Mouse (Mus musculus) lung, postnatal 0 days (tissue): Measurements from ENCODE around the gene Xpc. TPM values are rescaled to one million over a fixed set of nuclear protein-coding genes. Genes with fewer than 3 reads are reported as not detected.
A peak's percentile ranks its signal among the peaks of the same experiment; 100 is the strongest.

Experiments used
- ATAC-seq: fragments of 200-750 bp; cut with Nextera tagmentation; 2 replicates; pipeline ENCODE4 v1.8.0; 2017; ENCODE audit warnings: moderate library complexity
- DNase-seq: peaks from one replicate; pipeline ENCODE4 v3.0.0-alpha.2; 2016; ENCODE audit warnings: low spot score
- H3K27ac ChIP-seq: fragments of 300-500 bp; sonication (generic); 2 replicates; pipeline ENCODE4 v1.5.1; 2014; ENCODE audit warnings: antibody characterized with exemption, mild to moderate bottlenecking, low read length, mixed read lengths
- H3K27me3 ChIP-seq: fragments of 300-500 bp; sonication (generic); replicated peaks from 2 replicates; pipeline ENCODE4 v1.6.1; 2014; ENCODE audit warnings: low read length, mixed read lengths; ENCODE audit not compliant: insufficient read depth
- H3K36me3 ChIP-seq: fragments of 300-500 bp; sonication (generic); 2 replicates; pipeline ENCODE4 v1.6.1; 2014; ENCODE audit warnings: low read length, mixed read lengths; ENCODE audit not compliant: insufficient read depth
- H3K4me1 ChIP-seq: fragments of 300-500 bp; sonication (generic); 2 replicates; pipeline ENCODE4 v1.6.1; 2014; ENCODE audit warnings: antibody characterized with exemption, low read depth, low read length, mixed read lengths; ENCODE audit not compliant: insufficient read depth
- H3K4me2 ChIP-seq: fragments of 300-500 bp; sonication (generic); replicated peaks from 2 replicates; pipeline ENCODE4 v1.6.1; 2014; ENCODE audit warnings: low read depth, mild to moderate bottlenecking, low read length, moderate library complexity, mixed read lengths
- H3K4me3 ChIP-seq: fragments of 300-500 bp; sonication (generic); 2 replicates; pipeline ENCODE4 v1.5.1; 2014; ENCODE audit warnings: low read depth, low read length
- H3K9ac ChIP-seq: fragments of 300-500 bp; sonication (generic); replicated peaks from 2 replicates; pipeline ENCODE4 v1.6.1; 2014; ENCODE audit warnings: low read depth, mild to moderate bottlenecking
- H3K9me3 ChIP-seq: fragments of 300-500 bp; sonication (generic); 2 replicates; pipeline ENCODE4 v1.6.1; 2016; ENCODE audit warnings: low read length, mixed read lengths
- CTCF ChIP-seq: IDR thresholded peaks from 2 replicates; pipeline ENCODE4 v1.5.1; 2016; ENCODE audit warnings: antibody characterized with exemption, mild to moderate bottlenecking
- EP300 ChIP-seq: IDR thresholded peaks from 2 replicates; pipeline ENCODE4 v1.6.1; 2016; ENCODE audit warnings: antibody characterized with exemption, mild to moderate bottlenecking, control low read depth
- WGBS: fragments of 180-500 bp; shearing (Covaris S2); extraction: QIAGEN DNeasy Blood & Tissue Kit; methylation state at CpG from one replicate; pipeline ENCODE4 v1.1.7; 2014; 5-methylcytosine and 5-hydroxymethylcytosine counted together
- polyA plus RNA-seq: library from polyadenylated mRNA; unstranded; fragments of >200 nt; fragmentation: Nextera tagmentation; extraction: Ambion mirVana; gene quantifications from 2 replicates; pipeline ENCODE4 v1.2.1, GENCODE M21; 2015

The Xpc gene
- polyA plus RNA-seq, 1 experiment from 2014 or later: 18.5 TPM

- Histone ChIP-seq H3K4me3 (no peak overlapping the region), H3K4me2 (no peak overlapping the region), H3K9ac (no peak overlapping the region), H3K36me3 (no peaks in the 10 kb centered on the region; the same call in 1 of the 2 replicates), H3K4me1 (no peaks in the 10 kb centered on the region), H3K9me3 (no peaks in the 10 kb centered on the region), H3K27me3 (no peaks in the 10 kb centered on the region), H3K27ac (no peak overlapping the region)
- DNase-seq (peak; percentile 20), ATAC-seq (no peak)
- no peak for TF ChIP-seq CTCF
- no peak for TF ChIP-seq EP300
- 71% methylated on average over 1 of the region's 1 CpGs for WGBS
These were observed 56.2 kb downstream of the Xpc start for GRCm38 (mm10) chr6:91459471-91459870.

DNA sequence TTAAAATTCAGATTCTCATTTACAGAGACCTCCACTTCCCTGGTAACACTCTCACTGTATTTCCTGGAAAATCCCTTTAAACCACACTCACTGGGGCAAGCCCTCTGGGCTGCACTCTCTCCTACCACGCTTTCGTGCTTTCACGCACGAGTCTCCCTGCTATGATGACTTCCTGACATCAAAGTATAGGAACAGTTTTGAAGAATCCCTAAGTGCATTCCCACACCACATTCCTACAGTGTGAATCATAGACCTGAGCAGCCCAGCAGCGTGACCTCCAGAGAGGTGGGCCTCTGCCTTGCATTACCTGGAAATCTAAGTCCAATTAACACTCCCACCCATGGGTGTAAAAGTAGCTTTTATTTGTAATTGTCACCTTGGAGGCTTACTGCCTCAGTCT lies 61.1 kb downstream of the Xpc start:
- Histone ChIP-seq H3K9me3 (no peaks in the 10 kb centered on the region), H3K4me2 (no peak overlapping the region), H3K27me3 (no peaks in the 10 kb centered on the region), H3K4me3 (no peak overlapping the region), H3K36me3 (no peaks in the 10 kb centered on the region), H3K27ac (no peak overlapping the region), H3K4me1 (no peaks in the 10 kb centered on the region), H3K9ac (no peak overlapping the region)
- DNase-seq (no peak), ATAC-seq (peak; percentile 38; the same call in 1 of the 2 replicates)
- no peak for TF ChIP-seq EP300
- no peak for TF ChIP-seq CTCF
- WGBS: 11% methylated on average over 5 of the region's 5 CpGs

DNA sequence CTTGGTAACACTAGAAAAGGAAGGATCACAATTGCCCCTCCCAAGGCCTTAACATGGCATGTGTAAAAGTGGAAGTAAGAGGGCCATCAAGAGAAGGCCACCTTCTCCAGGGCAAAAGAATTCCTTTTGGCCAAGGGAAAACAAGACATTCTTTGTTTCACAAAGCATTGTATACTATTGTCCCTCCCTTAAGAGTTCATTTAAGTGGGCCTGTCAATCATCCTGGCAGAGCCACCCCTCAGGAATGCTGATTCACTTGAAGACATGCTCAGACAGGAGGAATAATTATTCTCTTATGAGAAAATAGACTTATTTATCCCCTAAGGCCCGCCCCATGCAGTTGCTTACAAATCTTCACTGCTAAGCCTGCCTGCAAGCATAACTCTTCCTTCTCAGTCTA lies 63.6 kb downstream of the Xpc start:
- 38% methylated on average over 1 of the region's 1 CpGs for WGBS
- H3K9me3 ChIP-seq: no peaks in the 10 kb centered on the region
- no peaks in the 10 kb centered on the region for H3K36me3 ChIP-seq
- H3K27me3 ChIP-seq: no peaks in the 10 kb centered on the region
- TF ChIP-seq EP300 (no peak), CTCF (no peak)
- H3K4me2 ChIP-seq: no peak overlapping the region
- ATAC-seq (no peak), DNase-seq (no peak)
- H3K9ac ChIP-seq: no peak overlapping the region
- H3K4me1 ChIP-seq: no peaks in the 10 kb centered on the region
- H3K4me3 ChIP-seq: no peak overlapping the region
- H3K27ac ChIP-seq: no peak overlapping the region

DNA sequence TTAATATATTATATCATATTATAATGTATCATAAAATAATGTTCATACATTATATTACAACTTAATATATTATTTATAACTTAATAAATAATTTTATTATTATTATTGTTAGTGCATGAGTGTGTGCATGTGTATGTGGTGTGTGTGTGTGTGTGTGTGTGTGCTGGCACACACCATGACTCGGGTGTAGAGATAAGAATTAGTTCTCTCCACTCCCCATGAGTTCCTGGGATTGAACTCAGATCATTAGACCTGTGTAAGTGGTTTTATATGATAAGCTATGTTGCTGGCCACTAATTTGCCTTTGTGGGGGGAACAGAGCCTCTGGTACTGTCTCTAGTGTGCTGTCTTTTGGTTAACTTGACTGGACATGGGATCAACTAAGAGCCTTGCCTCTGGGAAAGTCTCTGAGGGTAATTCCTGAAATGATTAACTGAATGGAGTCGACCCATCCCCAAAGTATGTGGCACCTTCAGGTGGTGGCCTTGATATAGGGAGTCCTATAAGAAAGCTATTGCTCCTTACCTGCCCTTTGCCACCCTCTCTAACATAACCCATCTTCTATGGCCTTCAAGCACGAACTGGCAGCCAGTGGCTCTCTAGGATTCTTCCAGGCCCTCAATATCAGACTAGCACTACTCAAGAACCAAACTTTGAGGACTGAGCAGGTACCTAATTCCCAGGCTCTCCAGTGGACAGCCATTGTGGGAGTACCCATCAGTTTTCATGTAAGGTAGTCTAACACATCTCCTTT lies 66.0 kb downstream of the Xpc start:
- ATAC-seq: no peak

GRCm38 (mm10) chr6:91445316-91445715 lies 70.4 kb downstream of the Xpc start:
- Histone ChIP-seq H3K9ac (no peak overlapping the region), H3K9me3 (no peaks in the 10 kb centered on the region), H3K4me1 (no peaks in the 10 kb centered on the region), H3K36me3 (no peaks in the 10 kb centered on the region), H3K4me3 (no peak overlapping the region), H3K4me2 (no peak overlapping the region), H3K27ac (no peak overlapping the region), H3K27me3 (no peaks in the 10 kb centered on the region)
- 66% methylated on average over 3 of the region's 3 CpGs for WGBS
- DNase-seq: no peak
- ATAC-seq: no peak
- TF ChIP-seq CTCF: no peak
- TF ChIP-seq EP300: no peak

More for the DNA sequence above, 66.0 kb downstream of the Xpc start:
- TF ChIP-seq EP300: no peak
- no peak for TF ChIP-seq CTCF
- Histone ChIP-seq H3K4me3 (no peak overlapping the region), H3K27ac (no peak overlapping the region), H3K4me1 (no peaks in the 10 kb centered on the region), H3K9ac (no peak overlapping the region), H3K9me3 (no peaks in the 10 kb centered on the region), H3K27me3 (no peaks in the 10 kb centered on the region), H3K36me3 (no peaks in the 10 kb centered on the region), H3K4me2 (no peak overlapping the region)
- no peak for DNase-seq
- WGBS: 34% methylated on average over 3 of the region's 3 CpGs

DNA sequence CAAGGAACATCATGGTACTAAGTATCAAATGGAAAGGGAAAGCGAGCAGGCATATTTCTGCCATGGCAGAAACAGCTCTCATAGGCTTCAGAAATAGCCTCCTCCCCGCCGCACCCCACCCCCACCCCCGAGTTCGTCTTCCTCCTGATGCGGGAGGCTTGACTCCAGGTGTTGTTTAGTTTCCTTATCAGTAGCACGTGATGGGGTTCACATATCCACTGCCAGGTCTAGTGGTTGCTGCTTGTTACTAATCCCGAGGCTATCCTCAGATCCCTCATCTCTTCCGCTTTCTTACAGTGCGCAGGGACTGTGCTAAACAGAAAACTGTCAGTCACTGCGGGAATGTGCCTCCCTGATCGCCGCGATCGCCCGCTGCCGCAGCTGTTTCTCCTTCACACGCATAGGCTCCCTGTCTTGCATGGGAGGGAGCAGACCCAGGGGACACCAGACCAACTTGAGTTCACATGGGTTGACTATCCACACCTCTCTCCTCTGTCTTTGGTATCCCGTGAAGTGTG lies 74.5 kb downstream of the Xpc start:
- no peak for TF ChIP-seq EP300
- no peak for TF ChIP-seq CTCF
- DNase-seq (peak; percentile 53), ATAC-seq (peak; percentile 58)
- H3K27me3 ChIP-seq: no peaks in the 10 kb centered on the region
- no peaks in the 10 kb centered on the region for H3K36me3 ChIP-seq
- H3K4me1 ChIP-seq: no peaks in the 10 kb centered on the region
- H3K9me3 ChIP-seq: no peaks in the 10 kb centered on the region
- peak overlapping the region; percentile 59 for H3K4me3 ChIP-seq
- H3K9ac ChIP-seq: peak overlapping the region; percentile 37
- H3K27ac ChIP-seq: peak overlapping the region; percentile 64
- WGBS: under 1% methylated on average over 19 of the region's 19 CpGs
- peak overlapping the region; percentile 84 for H3K4me2 ChIP-seq
